Mouse (Mus musculus) MEL (cell line): ENCODE results near the gene Chst3. TPM values are rescaled to one million over a fixed set of nuclear protein-coding genes. Genes with fewer than 3 reads are reported as not detected.

Experiments
- DNase-seq: peaks from one replicate; pipeline ENCODE4 v3.0.0; 2011; ENCODE audit warnings: low read depth, low spot score
- H3K27ac ChIP-seq: 2 replicates; pipeline ENCODE4 v1.5.1; 2012; ENCODE audit warnings: low read depth, mild to moderate bottlenecking, control low read depth, low read length, moderate library complexity; ENCODE audit not compliant: control insufficient read depth
- H3K27me3 ChIP-seq, 2 experiments: fragments of 150-350 bp in 1 of 2; sonication (generic) in 1 of 2; 2 replicates each; pipeline ENCODE4 v1.6.1; 2012; ENCODE audit warnings: low read length in 2 of 2, mild to moderate bottlenecking in 2 of 2, improper control_type of control experiment in 1 of 2, moderate library complexity in 1 of 2; ENCODE audit not compliant: insufficient read depth in 2 of 2, control insufficient read depth in 1 of 2
- H3K36me3 ChIP-seq, 2 experiments: 2 replicates each; pipeline ENCODE4 v1.6.1; 2012 to 2014; ENCODE audit warnings: low read length in 2 of 2, improper control_type of control experiment in 1 of 2, inconsistent platforms in 1 of 2, mild to moderate bottlenecking in 1 of 2; ENCODE audit not compliant: insufficient read depth in 2 of 2, control insufficient read depth in 1 of 2
- H3K4me1 ChIP-seq, 2 experiments: fragments of 150-350 bp in 1 of 2; sonication (generic) in 1 of 2; 2 replicates each; pipeline ENCODE4 v1.6.1; 2012; ENCODE audit warnings: low read length in 2 of 2, improper control_type of control experiment in 1 of 2, mild to moderate bottlenecking in 1 of 2; ENCODE audit not compliant: insufficient read depth in 2 of 2, control insufficient read depth in 1 of 2
- H3K4me3 ChIP-seq, 2 experiments: fragments of 150-350 bp in 1 of 2; sonication (generic) in 1 of 2; 2 replicates each; pipeline ENCODE4 v1.5.1; 2012; ENCODE audit warnings: low read depth in 2 of 2, low read length in 2 of 2, mild to moderate bottlenecking in 2 of 2, moderate library complexity in 2 of 2, control low read depth in 1 of 2, improper control_type of control experiment in 1 of 2; ENCODE audit not compliant: control insufficient read depth in 1 of 2, insufficient read depth in 1 of 2
- H3K79me2 ChIP-seq: 2 replicates; pipeline ENCODE4 v1.6.1; 2012; ENCODE audit warnings: mild to moderate bottlenecking, low read length, moderate library complexity; ENCODE audit not compliant: control insufficient read depth, poor library complexity, insufficient read depth
- H3K9ac ChIP-seq: 2 replicates; pipeline ENCODE4 v1.6.1; 2012; ENCODE audit warnings: low read depth, mild to moderate bottlenecking, control low read depth, low read length, moderate library complexity; ENCODE audit not compliant: control insufficient read depth, poor library complexity, severe bottlenecking
- H3K9me3 ChIP-seq: fragments of 150-350 bp; sonication (generic); replicated peaks from 2 replicates; pipeline ENCODE4 v1.6.1; 2012; ENCODE audit warnings: mild to moderate bottlenecking, low read length, improper control_type of control experiment, moderate library complexity; ENCODE audit not compliant: insufficient read depth
- CHD1 ChIP-seq: IDR thresholded peaks from 2 replicates; pipeline ENCODE4 v1.6.1; 2012; ENCODE audit warnings: low read depth, mild to moderate bottlenecking, inconsistent platforms, low read length, improper control_type of control experiment
- E2F4 ChIP-seq: IDR thresholded peaks from 2 replicates; pipeline ENCODE4 v1.6.1; 2011; ENCODE audit warnings: low read depth, low read length, improper control_type of control experiment, borderline replicate concordance
- EP300 ChIP-seq, 2 experiments: IDR thresholded peaks; 2 replicates each; pipeline ENCODE4 v1.6.1; 2011; ENCODE audit warnings: improper control_type of control experiment in 2 of 2, low read length in 2 of 2, low read depth in 1 of 2, mild to moderate bottlenecking in 1 of 2
- ETS1 ChIP-seq: IDR thresholded peaks from 2 replicates; pipeline ENCODE4 v1.6.1; 2012; ENCODE audit warnings: low read depth, mild to moderate bottlenecking, inconsistent platforms, low read length, improper control_type of control experiment, moderate library complexity
- GABPA ChIP-seq: IDR thresholded peaks from 2 replicates; pipeline ENCODE4 v1.6.1; 2012; ENCODE audit warnings: low read depth, mild to moderate bottlenecking, inconsistent platforms, low read length, improper control_type of control experiment, moderate library complexity
- HCFC1 ChIP-seq: IDR thresholded peaks from 2 replicates; pipeline ENCODE4 v1.6.1; 2012; ENCODE audit warnings: low read depth, mild to moderate bottlenecking, inconsistent platforms, low read length, improper control_type of control experiment, moderate library complexity
- MEF2A ChIP-seq: IDR thresholded peaks from 2 replicates; pipeline ENCODE4 v1.6.1; 2014; ENCODE audit warnings: low read depth, mild to moderate bottlenecking, inconsistent platforms, low read length, improper control_type of control experiment; ENCODE audit not compliant: poor library complexity, insufficient replicate concordance, severe bottlenecking; ENCODE audit errors: extremely low read depth
- MXI1 ChIP-seq: IDR thresholded peaks from 2 replicates; pipeline ENCODE4 v1.6.1; 2011; ENCODE audit warnings: mild to moderate bottlenecking, low read depth, low read length, improper control_type of control experiment
- NRF1 ChIP-seq: IDR thresholded peaks from 2 replicates; pipeline ENCODE4 v1.6.1; 2014; ENCODE audit warnings: low read depth, mild to moderate bottlenecking, inconsistent platforms, low read length, improper control_type of control experiment, moderate library complexity; ENCODE audit not compliant: poor library complexity, insufficient read depth, severe bottlenecking
- POLR2A ChIP-seq, 2 experiments: IDR thresholded peaks; 2 replicates each; pipeline ENCODE4 v1.6.1; 2011 to 2012; ENCODE audit warnings: low read length in 2 of 2, mild to moderate bottlenecking in 2 of 2, control low read depth in 1 of 2, improper control_type of control experiment in 1 of 2, low read depth in 1 of 2, moderate library complexity in 1 of 2; ENCODE audit not compliant: control insufficient read depth in 1 of 2, insufficient read depth in 1 of 2, poor library complexity in 1 of 2
- POLR2AphosphoS2 ChIP-seq: IDR thresholded peaks from 2 replicates; pipeline ENCODE4 v1.6.1; 2011; ENCODE audit warnings: low read length, improper control_type of control experiment
- RCOR1 ChIP-seq: IDR thresholded peaks from 2 replicates; pipeline ENCODE4 v1.6.1; 2012; ENCODE audit warnings: low read depth, mild to moderate bottlenecking, inconsistent platforms, low read length, improper control_type of control experiment
- TBP ChIP-seq: IDR thresholded peaks from 2 replicates; pipeline ENCODE4 v1.8.0; 2011; ENCODE audit warnings: low read depth, low read length, improper control_type of control experiment
- UBTF ChIP-seq: IDR thresholded peaks from 2 replicates; pipeline ENCODE4 v1.6.1; 2012; ENCODE audit warnings: low read depth, mild to moderate bottlenecking, inconsistent platforms, low read length, improper control_type of control experiment, moderate library complexity, borderline replicate concordance; ENCODE audit not compliant: insufficient read depth
- ZC3H11A ChIP-seq: IDR thresholded peaks from 2 replicates; pipeline ENCODE4 v1.6.1; 2012; ENCODE audit warnings: low read depth, mild to moderate bottlenecking, inconsistent platforms, low read length, improper control_type of control experiment
- ZNF384 ChIP-seq: IDR thresholded peaks from 2 replicates; pipeline ENCODE4 v1.6.1; 2012; ENCODE audit warnings: low read depth, mild to moderate bottlenecking, inconsistent platforms, low read length, improper control_type of control experiment
- polyA plus RNA-seq, 2 experiments: library from polyadenylated mRNA; stranded (reverse) in 1 of 2; unstranded in 1 of 2; fragments of >175 nt in 1 of 2; fragments of >200 nt in 1 of 2; gene quantifications; 2 replicates each; pipeline versions ENCODE4 v1.2.1 to v1.2.4; 2012; ENCODE audit warnings: low replicate concordance in 2 of 2, low read depth in 1 of 2; ENCODE audit not compliant: insufficient read length in 2 of 2, insufficient read depth in 1 of 2, missing spikeins in 1 of 2
- total RNA-seq: library from RNA; depleted of rRNA; stranded (reverse); fragments of 300-350 nt; gene quantifications from 2 replicates; pipeline ENCODE4 v1.2.3, GENCODE M21; 2012

Chst3 gene
- total and polyA plus RNA-seq, 3 experiments: 0.08 TPM; not detected in 2

DNA sequence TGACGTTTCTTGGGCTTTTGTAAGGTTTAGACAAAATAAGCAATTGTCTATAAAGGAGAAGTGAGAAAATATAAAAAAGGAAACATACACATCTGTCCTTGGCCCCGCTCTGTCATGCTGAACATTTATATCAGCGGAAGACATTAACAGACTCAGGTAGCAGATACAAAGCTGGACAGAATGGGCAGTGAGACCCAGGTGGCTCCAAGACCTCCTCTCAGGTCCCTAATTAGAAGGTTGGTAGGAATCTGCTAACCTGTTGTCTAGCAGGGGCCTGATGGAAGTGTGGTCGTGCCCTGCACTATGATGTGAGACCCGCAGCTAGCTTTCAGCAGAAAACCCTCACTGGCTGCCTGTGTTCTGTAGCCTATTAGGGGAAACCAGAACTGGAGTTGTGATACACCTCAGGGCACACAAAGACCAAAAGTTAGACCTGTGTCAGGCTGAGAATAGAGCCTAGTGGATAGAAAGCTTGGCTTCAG is 1.0 kb upstream of the Chst3 start:
- Histone ChIP-seq H3K4me1 (no peaks in the 10 kb centered on the region), H3K4me3 (no peak overlapping the region), H3K27me3 (peaks cover 0 to 6% of the 10 kb centered on the region in 2 experiments; a peak in 2 of 4 replicates), H3K36me3 (no peaks in the 10 kb centered on the region), H3K9ac (no peak overlapping the region), H3K79me2 (no peaks in the 10 kb centered on the region), H3K9me3 (no peaks in the 10 kb centered on the region), H3K27ac (no peak overlapping the region)
- TF ChIP-seq POLR2AphosphoS2: no peak
- no peak for DNase-seq

DNA sequence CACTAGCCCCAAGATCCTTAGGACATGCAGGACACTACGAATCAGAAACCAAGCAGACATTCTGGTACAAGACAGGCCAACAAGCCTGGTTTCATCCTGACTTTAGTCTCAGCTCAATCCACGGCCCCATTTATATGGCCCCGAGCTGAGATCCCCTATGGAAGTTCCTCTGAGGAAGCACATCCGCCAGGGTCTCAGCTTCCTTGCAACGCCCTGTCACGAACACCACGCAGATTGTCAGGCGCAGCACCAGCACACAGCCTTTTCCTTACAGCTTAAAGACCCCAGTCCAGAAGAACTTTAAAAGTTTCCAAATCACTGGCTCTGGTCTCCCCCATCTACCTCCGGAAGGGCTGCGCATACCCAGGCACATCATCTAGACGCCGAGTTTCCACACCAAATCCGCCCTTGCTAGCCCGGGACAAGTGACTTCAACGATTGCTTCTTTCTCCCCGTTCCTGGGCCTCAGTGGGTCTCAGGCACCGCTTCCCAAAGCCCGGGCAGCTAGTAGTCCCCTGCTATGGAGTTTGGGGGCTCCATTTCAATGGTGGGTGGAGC is 948 bp downstream of the Chst3 start:
- Histone ChIP-seq H3K9ac (no peak overlapping the region), H3K9me3 (no peaks in the 10 kb centered on the region), H3K27ac (no peak overlapping the region), H3K27me3 (peaks cover 0 to 4% of the 10 kb centered on the region in 2 experiments; a peak in 2 of 4 replicates), H3K36me3 (no peaks in the 10 kb centered on the region), H3K79me2 (no peaks in the 10 kb centered on the region), H3K4me1 (no peaks in the 10 kb centered on the region), H3K4me3 (no peak overlapping the region)
- TF ChIP-seq MEF2A (no peak), RCOR1 (no peak), NRF1 (no peak), CHD1 (no peak), ETS1 (no peak), E2F4 (no peak), UBTF (no peak), ZNF384 (no peak), GABPA (no peak), POLR2A (IDR thresholded peaks at IDR 0.05; ENCODE audit: control insufficient read depth in 1 of 2, insufficient read depth in 1 of 2, low read depth in 1 of 2, low read length in 2 of 2, poor library complexity in 1 of 2) (no peak), HCFC1 (no peak), ZC3H11A (no peak), MXI1 (no peak), EP300 (IDR thresholded peaks at IDR 0.05; ENCODE audit: low read depth in 1 of 2, low read length in 2 of 2) (no peak), TBP (no peak)
- no peak for DNase-seq
